In genomic region chr10:58636431-58637080, GRCm38 (mm10) we compare ENCODE assay signal across 20 mouse cellular contexts. TPM values are rescaled to one million over a fixed set of nuclear protein-coding genes. Genes with fewer than 3 reads are reported as not detected.
DNase-seq lines count a peak whose midpoint lies in the region; ATAC-seq and TF ChIP-seq lines count a peak whose summit lies in the region.
"Had no signal": no experiment of that assay in that cellular context is flagged by ENCODE, and none has a peak within 500 bp of the region (broad histone marks: within the 10 kb centered on the region; RNA-seq: fewer than 3 reads in every experiment).

No protein-coding gene starts in this region.

- peak; percentile 37 for DNase-seq in hindbrain, embryonic 11.5 days (ENCODE audit: low spot score)
- no peak for DNase-seq in hindbrain, postnatal 0 days (ENCODE audit: low spot score)
- DNase-seq in lung, embryonic 14.5 days, result peak; percentile 47
- no peak for DNase-seq in lung, postnatal 0 days (ENCODE audit: low spot score)
- DNase-seq in embryo, embryonic 11 days, result peak; percentile 43
- peak; percentile 67 for DNase-seq in mesoderm, embryonic 11.5 days (ENCODE audit: low read depth, low spot score)
- DNase-seq in left cerebral cortex, adult 18-20 months (ENCODE audit: low spot score in 2 of 2), result no peak
- DNase-seq: adrenal gland, adult 8-10 months; cerebellum, adult 11-12 months; cerebellum, postnatal 25 days; gastrocnemius, adult 2 months; kidney, adult 9 months; lung, adult 2 months; right cerebral cortex, postnatal 25 days; thymus, postnatal 14 days had no signal

- no peak overlapping the region for H3K4me2 ChIP-seq in hindbrain, embryonic 11.5 days (replicated peaks; ENCODE audit: low read depth, low read length)
- H3K4me2 ChIP-seq in hindbrain, postnatal 0 days (ENCODE audit: low read depth, low read length), result no peak overlapping the region
- no peak overlapping the region for H3K4me2 ChIP-seq in lung, embryonic 14.5 days
- H3K4me2 ChIP-seq in lung, postnatal 0 days (replicated peaks; ENCODE audit: low read depth, low read length), result no peak overlapping the region
- H3K4me2 ChIP-seq: embryonic facial prominence, embryonic 13.5 days; liver, embryonic 11.5 days; neural tube, embryonic 13.5 days had no signal

- no peak for TF ChIP-seq CTCF in hindbrain, postnatal 0 days (IDR thresholded peaks at IDR 0.05; ENCODE audit: low read depth)
- no peak for TF ChIP-seq CTCF in lung, embryonic 14.5 days (IDR thresholded peaks at IDR 0.05; ENCODE audit: low read depth)
- TF ChIP-seq CTCF in lung, postnatal 0 days (IDR thresholded peaks at IDR 0.05), result no peak

- no peaks in the 10 kb centered on the region for H3K4me1 ChIP-seq in hindbrain, embryonic 11.5 days (replicated peaks; ENCODE audit: control insufficient read depth, insufficient read depth, low read length)
- peaks cover 8% of the 10 kb centered on the region; the same call in 1 of the 2 replicates for H3K4me1 ChIP-seq in hindbrain, postnatal 0 days (ENCODE audit: insufficient read depth, low read length)
- H3K4me1 ChIP-seq in lung, embryonic 14.5 days (ENCODE audit: insufficient read depth), result peaks cover 3% of the 10 kb centered on the region; the same call in 1 of the 2 replicates
- no peaks in the 10 kb centered on the region for H3K4me1 ChIP-seq in lung, postnatal 0 days (ENCODE audit: insufficient read depth, low read depth, low read length)

- H3K9ac ChIP-seq in hindbrain, embryonic 11.5 days (ENCODE audit: low read depth, low read length), result no peak overlapping the region
- no peak overlapping the region for H3K9ac ChIP-seq in hindbrain, postnatal 0 days (replicated peaks; ENCODE audit: low read length)
- no peak overlapping the region for H3K9ac ChIP-seq in lung, embryonic 14.5 days
- H3K9ac ChIP-seq in lung, postnatal 0 days (replicated peaks; ENCODE audit: low read depth), result no peak overlapping the region
- H3K9ac ChIP-seq: embryonic facial prominence, embryonic 13.5 days; neural tube, embryonic 13.5 days had no signal

- TF ChIP-seq EP300 in lung, postnatal 0 days (IDR thresholded peaks at IDR 0.05), result no peak

- no peak overlapping the region for H3K27ac ChIP-seq in hindbrain, embryonic 11.5 days (ENCODE audit: low read depth, low read length)
- no peak overlapping the region for H3K27ac ChIP-seq in hindbrain, postnatal 0 days
- no peak overlapping the region for H3K27ac ChIP-seq in lung, embryonic 14.5 days (ENCODE audit: low read depth)
- no peak overlapping the region for H3K27ac ChIP-seq in lung, postnatal 0 days (ENCODE audit: low read length)
- H3K27ac ChIP-seq: embryonic facial prominence, embryonic 13.5 days; gastrocnemius, adult 2 months; neural tube, embryonic 13.5 days had no signal

- ATAC-seq in hindbrain, embryonic 11.5 days (ENCODE audit: low FRiP score), result peak; percentile 41
- ATAC-seq in hindbrain, postnatal 0 days, result no peak
- ATAC-seq in lung, embryonic 14.5 days (ENCODE audit: insufficient read depth), result peak; percentile 55; the same call in 1 of the 2 replicates
- no peak for ATAC-seq in lung, postnatal 0 days

- 45% methylated on average over 7 of the region's 7 CpGs for WGBS in hindbrain, embryonic 11.5 days
- WGBS in hindbrain, postnatal 0 days, result 60% methylated on average over 7 of the region's 7 CpGs
- 23% methylated on average over 7 of the region's 7 CpGs for WGBS in lung, embryonic 14.5 days
- WGBS in lung, postnatal 0 days, result 47% methylated on average over 7 of the region's 7 CpGs

- H3K36me3 ChIP-seq in hindbrain, embryonic 11.5 days (ENCODE audit: control insufficient read depth, insufficient read depth, low read length), result no peaks in the 10 kb centered on the region
- H3K36me3 ChIP-seq in hindbrain, postnatal 0 days (ENCODE audit: insufficient read depth, low read length), result no peaks in the 10 kb centered on the region
- H3K36me3 ChIP-seq in lung, embryonic 14.5 days (ENCODE audit: insufficient read depth), result no peaks in the 10 kb centered on the region
- no peaks in the 10 kb centered on the region for H3K36me3 ChIP-seq in lung, postnatal 0 days (ENCODE audit: insufficient read depth, low read length)
- H3K36me3 ChIP-seq: embryonic facial prominence, embryonic 13.5 days; neural tube, embryonic 13.5 days had no signal

- H3K27me3 ChIP-seq in hindbrain, embryonic 11.5 days (ENCODE audit: control insufficient read depth, insufficient read depth, low read length), result no peaks in the 10 kb centered on the region
- H3K27me3 ChIP-seq in hindbrain, postnatal 0 days (ENCODE audit: insufficient read depth, low read length), result no peaks in the 10 kb centered on the region
- H3K27me3 ChIP-seq in lung, embryonic 14.5 days (ENCODE audit: insufficient read depth, low read length), result no peaks in the 10 kb centered on the region
- no peaks in the 10 kb centered on the region for H3K27me3 ChIP-seq in lung, postnatal 0 days (replicated peaks; ENCODE audit: insufficient read depth, low read length)
- H3K27me3 ChIP-seq: embryonic facial prominence, embryonic 13.5 days; neural tube, embryonic 13.5 days had no signal

- H3K4me3 ChIP-seq in hindbrain, embryonic 11.5 days (ENCODE audit: low read depth, low read length), result no peak overlapping the region
- no peak overlapping the region for H3K4me3 ChIP-seq in hindbrain, postnatal 0 days (ENCODE audit: low read length)
- no peak overlapping the region for H3K4me3 ChIP-seq in lung, embryonic 14.5 days (ENCODE audit: low read depth, low read length)
- H3K4me3 ChIP-seq in lung, postnatal 0 days (ENCODE audit: low read depth, low read length), result no peak overlapping the region
- H3K4me3 ChIP-seq: embryonic facial prominence, embryonic 13.5 days; gastrocnemius, adult 2 months; neural tube, embryonic 13.5 days had no signal

- no peaks in the 10 kb centered on the region for H3K9me3 ChIP-seq in hindbrain, embryonic 11.5 days (ENCODE audit: control insufficient read depth, low read length)
- H3K9me3 ChIP-seq in hindbrain, postnatal 0 days (ENCODE audit: low read length), result no peaks in the 10 kb centered on the region
- H3K9me3 ChIP-seq in lung, embryonic 14.5 days (ENCODE audit: low read depth, low read length), result no peaks in the 10 kb centered on the region
- H3K9me3 ChIP-seq in lung, postnatal 0 days (ENCODE audit: low read length), result no peaks in the 10 kb centered on the region
- H3K9me3 ChIP-seq: embryonic facial prominence, embryonic 13.5 days; neural tube, embryonic 13.5 days had no signal

RNA-seq across cellular contexts. Expression of gene Edar, which starts 38.9 kb away (rescaled TPM):
- polyA plus RNA-seq in hindbrain, embryonic 11.5 days (2014; fragmentation: Nextera tagmentation; extraction: Ambion mirVana), result 0.11 and 0.19 TPM in 2 replicates
- total RNA-seq in hindbrain, postnatal 0 days (2014; rRNA removed), result 0.11 and 0.16 TPM in 2 replicates
- polyA plus RNA-seq in hindbrain, postnatal 0 days (2015; fragmentation: Nextera tagmentation; extraction: Ambion mirVana), result 0.08 TPM in 2 replicates
- 0.36 and 0.51 TPM in 2 replicates for polyA plus RNA-seq in lung, embryonic 14.5 days (2014; fragmentation: Nextera tagmentation; extraction: Ambion mirVana)
- 0.51 and 0.64 TPM in 2 replicates for polyA plus RNA-seq in lung, postnatal 0 days (2015; fragmentation: Nextera tagmentation; extraction: Ambion mirVana)
- under 1 TPM; 0.21 to 0.37 TPM for total RNA-seq in left cerebral cortex, adult 18-20 months (2021)
- total RNA-seq: granulocyte monocyte progenitor cell, adult 5-6 weeks; megakaryocyte progenitor cell, adult 5-6 weeks had no signal

Comparison
In these comparisons a context has a peak if more than half of its experiments do, and no peak if none do; other contexts are left out.
1. ATAC-seq: peak in hindbrain, embryonic 11.5 days (single experiment) and lung, embryonic 14.5 days (single experiment); none in hindbrain, postnatal 0 days (single experiment) and lung, postnatal 0 days (single experiment).
2. DNase-seq: peak in hindbrain, embryonic 11.5 days (single experiment), lung, embryonic 14.5 days (single experiment), embryo, embryonic 11 days (single experiment) and mesoderm, embryonic 11.5 days (single experiment); none in hindbrain, postnatal 0 days (single experiment), lung, postnatal 0 days (single experiment) and left cerebral cortex, adult 18-20 months (0 of 2).